Mouse (Mus musculus) MEL (cell line): ENCODE results near the gene Cacna1f. TPM values are rescaled to one million over a fixed set of nuclear protein-coding genes. Genes with fewer than 3 reads are reported as not detected.

Experiments
- DNase-seq: peaks from one replicate; pipeline ENCODE4 v3.0.0; 2011; ENCODE audit warnings: low read depth, low spot score
- H3K27ac ChIP-seq: 2 replicates; pipeline ENCODE4 v1.5.1; 2012; ENCODE audit warnings: low read depth, mild to moderate bottlenecking, control low read depth, low read length, moderate library complexity; ENCODE audit not compliant: control insufficient read depth
- H3K27me3 ChIP-seq, 2 experiments: fragments of 150-350 bp in 1 of 2; sonication (generic) in 1 of 2; 2 replicates each; pipeline ENCODE4 v1.6.1; 2012; ENCODE audit warnings: low read length in 2 of 2, mild to moderate bottlenecking in 2 of 2, improper control_type of control experiment in 1 of 2, moderate library complexity in 1 of 2; ENCODE audit not compliant: insufficient read depth in 2 of 2, control insufficient read depth in 1 of 2
- H3K36me3 ChIP-seq, 2 experiments: 2 replicates each; pipeline ENCODE4 v1.6.1; 2012 to 2014; ENCODE audit warnings: low read length in 2 of 2, improper control_type of control experiment in 1 of 2, inconsistent platforms in 1 of 2, mild to moderate bottlenecking in 1 of 2; ENCODE audit not compliant: insufficient read depth in 2 of 2, control insufficient read depth in 1 of 2
- H3K4me1 ChIP-seq, 2 experiments: fragments of 150-350 bp in 1 of 2; sonication (generic) in 1 of 2; 2 replicates each; pipeline ENCODE4 v1.6.1; 2012; ENCODE audit warnings: low read length in 2 of 2, improper control_type of control experiment in 1 of 2, mild to moderate bottlenecking in 1 of 2; ENCODE audit not compliant: insufficient read depth in 2 of 2, control insufficient read depth in 1 of 2
- H3K4me3 ChIP-seq, 2 experiments: fragments of 150-350 bp in 1 of 2; sonication (generic) in 1 of 2; 2 replicates each; pipeline ENCODE4 v1.5.1; 2012; ENCODE audit warnings: low read depth in 2 of 2, low read length in 2 of 2, mild to moderate bottlenecking in 2 of 2, moderate library complexity in 2 of 2, control low read depth in 1 of 2, improper control_type of control experiment in 1 of 2; ENCODE audit not compliant: control insufficient read depth in 1 of 2, insufficient read depth in 1 of 2
- H3K79me2 ChIP-seq: 2 replicates; pipeline ENCODE4 v1.6.1; 2012; ENCODE audit warnings: mild to moderate bottlenecking, low read length, moderate library complexity; ENCODE audit not compliant: control insufficient read depth, poor library complexity, insufficient read depth
- H3K9ac ChIP-seq: 2 replicates; pipeline ENCODE4 v1.6.1; 2012; ENCODE audit warnings: low read depth, mild to moderate bottlenecking, control low read depth, low read length, moderate library complexity; ENCODE audit not compliant: control insufficient read depth, poor library complexity, severe bottlenecking
- H3K9me3 ChIP-seq: fragments of 150-350 bp; sonication (generic); replicated peaks from 2 replicates; pipeline ENCODE4 v1.6.1; 2012; ENCODE audit warnings: mild to moderate bottlenecking, low read length, improper control_type of control experiment, moderate library complexity; ENCODE audit not compliant: insufficient read depth
- BHLHE40 ChIP-seq: IDR thresholded peaks from 2 replicates; pipeline ENCODE4 v1.6.1; 2012; ENCODE audit warnings: low read depth, mild to moderate bottlenecking, inconsistent platforms, low read length, improper control_type of control experiment, borderline replicate concordance
- CHD1 ChIP-seq: IDR thresholded peaks from 2 replicates; pipeline ENCODE4 v1.6.1; 2012; ENCODE audit warnings: low read depth, mild to moderate bottlenecking, inconsistent platforms, low read length, improper control_type of control experiment
- CHD2 ChIP-seq: IDR thresholded peaks from 2 replicates; pipeline ENCODE4 v1.6.1; 2011; ENCODE audit warnings: low read length, improper control_type of control experiment
- ELF1 ChIP-seq: IDR thresholded peaks from 2 replicates; pipeline ENCODE4 v1.6.1; 2014; ENCODE audit warnings: low read depth, mild to moderate bottlenecking, inconsistent platforms, low read length, improper control_type of control experiment, moderate library complexity
- ETS1 ChIP-seq: IDR thresholded peaks from 2 replicates; pipeline ENCODE4 v1.6.1; 2012; ENCODE audit warnings: low read depth, mild to moderate bottlenecking, inconsistent platforms, low read length, improper control_type of control experiment, moderate library complexity
- GATA1 ChIP-seq: IDR thresholded peaks from 2 replicates; pipeline ENCODE4 v1.6.1; 2011; ENCODE audit warnings: low read depth, low read length, improper control_type of control experiment
- HCFC1 ChIP-seq: IDR thresholded peaks from 2 replicates; pipeline ENCODE4 v1.6.1; 2012; ENCODE audit warnings: low read depth, mild to moderate bottlenecking, inconsistent platforms, low read length, improper control_type of control experiment, moderate library complexity
- KAT2A ChIP-seq: conservative IDR thresholded peaks from 2 replicates; pipeline ENCODE4 v1.6.1; 2012; ENCODE audit warnings: low read depth, low read length, improper control_type of control experiment, inconsistent platforms
- MAFK ChIP-seq: IDR thresholded peaks from 2 replicates; pipeline ENCODE4 v1.6.1; 2011; ENCODE audit warnings: low read depth, mild to moderate bottlenecking, low read length, improper control_type of control experiment, borderline replicate concordance
- MAX ChIP-seq: IDR thresholded peaks from 2 replicates; pipeline ENCODE4 v1.6.1; 2011; ENCODE audit warnings: low read length, improper control_type of control experiment
- MAZ ChIP-seq: IDR thresholded peaks from 2 replicates; pipeline ENCODE4 v1.6.1; 2012; ENCODE audit warnings: low read depth, mild to moderate bottlenecking, inconsistent platforms, low read length, improper control_type of control experiment
- MYB ChIP-seq: IDR thresholded peaks from 2 replicates; pipeline ENCODE4 v1.6.1; 2011; ENCODE audit warnings: mild to moderate bottlenecking, low read depth, low read length, improper control_type of control experiment
- MYC ChIP-seq: IDR thresholded peaks from 2 replicates; pipeline ENCODE4 v1.6.1; 2011; ENCODE audit warnings: low read depth, mild to moderate bottlenecking, low read length, improper control_type of control experiment, moderate library complexity
- NELFE ChIP-seq: IDR thresholded peaks from 2 replicates; pipeline ENCODE4 v1.6.1; 2011; ENCODE audit warnings: low read depth, low read length, improper control_type of control experiment
- NRF1 ChIP-seq: IDR thresholded peaks from 2 replicates; pipeline ENCODE4 v1.6.1; 2014; ENCODE audit warnings: low read depth, mild to moderate bottlenecking, inconsistent platforms, low read length, improper control_type of control experiment, moderate library complexity; ENCODE audit not compliant: poor library complexity, insufficient read depth, severe bottlenecking
- POLR2A ChIP-seq, 2 experiments: IDR thresholded peaks; 2 replicates each; pipeline ENCODE4 v1.6.1; 2011 to 2012; ENCODE audit warnings: low read length in 2 of 2, mild to moderate bottlenecking in 2 of 2, control low read depth in 1 of 2, improper control_type of control experiment in 1 of 2, low read depth in 1 of 2, moderate library complexity in 1 of 2; ENCODE audit not compliant: control insufficient read depth in 1 of 2, insufficient read depth in 1 of 2, poor library complexity in 1 of 2
- POLR2AphosphoS2 ChIP-seq: IDR thresholded peaks from 2 replicates; pipeline ENCODE4 v1.6.1; 2011; ENCODE audit warnings: low read length, improper control_type of control experiment
- SIN3A ChIP-seq: IDR thresholded peaks from 2 replicates; pipeline ENCODE4 v1.6.1; 2012; ENCODE audit warnings: low read length, improper control_type of control experiment, inconsistent platforms
- SMC3 ChIP-seq: IDR thresholded peaks from 2 replicates; pipeline ENCODE4 v1.6.1; 2011; ENCODE audit warnings: low read depth, low read length, improper control_type of control experiment
- TBP ChIP-seq: IDR thresholded peaks from 2 replicates; pipeline ENCODE4 v1.8.0; 2011; ENCODE audit warnings: low read depth, low read length, improper control_type of control experiment
- TCF12 ChIP-seq: IDR thresholded peaks from 2 replicates; pipeline ENCODE4 v1.6.1; 2014; ENCODE audit warnings: low read depth, mild to moderate bottlenecking, inconsistent platforms, low read length, improper control_type of control experiment, moderate library complexity
- UBTF ChIP-seq: IDR thresholded peaks from 2 replicates; pipeline ENCODE4 v1.6.1; 2012; ENCODE audit warnings: low read depth, mild to moderate bottlenecking, inconsistent platforms, low read length, improper control_type of control experiment, moderate library complexity, borderline replicate concordance; ENCODE audit not compliant: insufficient read depth
- USF1 ChIP-seq: IDR thresholded peaks from 2 replicates; pipeline ENCODE4 v1.6.1; 2014; ENCODE audit warnings: low read depth, mild to moderate bottlenecking, inconsistent platforms, low read length, improper control_type of control experiment, moderate library complexity
- ZKSCAN1 ChIP-seq: IDR thresholded peaks from 2 replicates; pipeline ENCODE4 v1.6.1; 2012; ENCODE audit warnings: low read depth, mild to moderate bottlenecking, inconsistent platforms, low read length, improper control_type of control experiment, moderate library complexity
- ZMIZ1 ChIP-seq: IDR thresholded peaks from 2 replicates; pipeline ENCODE4 v1.6.1; 2012; ENCODE audit warnings: low read depth, mild to moderate bottlenecking, inconsistent platforms, low read length, improper control_type of control experiment, moderate library complexity
- ZNF384 ChIP-seq: IDR thresholded peaks from 2 replicates; pipeline ENCODE4 v1.6.1; 2012; ENCODE audit warnings: low read depth, mild to moderate bottlenecking, inconsistent platforms, low read length, improper control_type of control experiment
- polyA plus RNA-seq, 2 experiments: library from polyadenylated mRNA; stranded (reverse) in 1 of 2; unstranded in 1 of 2; fragments of >175 nt in 1 of 2; fragments of >200 nt in 1 of 2; gene quantifications; 2 replicates each; pipeline versions ENCODE4 v1.2.1 to v1.2.4; 2012; ENCODE audit warnings: low replicate concordance in 2 of 2, low read depth in 1 of 2; ENCODE audit not compliant: insufficient read length in 2 of 2, insufficient read depth in 1 of 2, missing spikeins in 1 of 2
- total RNA-seq: library from RNA; depleted of rRNA; stranded (reverse); fragments of 300-350 nt; gene quantifications from 2 replicates; pipeline ENCODE4 v1.2.3, GENCODE M21; 2012

Cacna1f gene
- total and polyA plus RNA-seq, 3 experiments, result 0.17 TPM; not detected in 2

DNA sequence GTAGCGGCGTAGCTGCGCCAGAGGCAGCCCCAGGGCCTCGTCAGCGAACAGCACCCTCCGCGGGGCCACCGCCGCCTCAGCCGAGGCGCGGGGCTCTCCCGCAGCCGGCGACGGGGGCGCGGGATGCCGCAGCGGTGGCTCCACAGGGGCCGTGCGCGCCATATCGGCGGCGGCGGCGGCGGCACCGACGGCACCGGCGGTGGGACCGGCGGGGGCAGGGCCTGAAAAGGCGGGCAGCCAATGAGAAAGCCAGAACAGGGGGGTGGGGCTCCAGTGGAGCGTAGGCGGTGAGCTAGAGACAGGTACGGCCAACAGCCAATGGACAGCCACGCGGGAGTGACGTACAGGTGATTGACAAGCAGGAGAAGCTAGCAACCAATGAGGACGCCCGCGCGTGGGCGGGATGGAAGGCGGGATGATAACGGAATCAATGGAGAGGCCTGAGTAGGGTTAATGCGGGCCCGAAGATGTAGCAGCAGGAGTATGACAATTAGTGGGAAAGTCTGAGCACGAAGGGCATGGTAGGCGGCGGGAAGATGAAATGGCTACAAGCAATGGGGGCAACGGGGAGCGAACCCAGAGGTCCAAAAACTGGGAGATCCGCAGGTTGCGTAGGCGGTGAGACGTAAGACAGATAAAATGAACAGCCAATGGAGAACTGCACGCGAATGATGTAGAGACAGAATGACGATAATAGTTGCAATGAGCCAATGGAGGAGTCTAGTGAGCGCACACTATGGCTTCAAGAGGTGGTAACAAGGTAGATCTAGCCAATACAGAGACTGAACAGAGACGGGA is 32.6 kb upstream of the Cacna1f start, which contains the start of gene Ppp1r3f:
Gene Ppp1r3f, minus strand, starts transcription at position 197 of the 798 bp plus-strand sequence.
- peak within 1 kb of the TSS; percentile 97 for H3K9ac ChIP-seq
- H3K36me3 ChIP-seq, result peaks cover 0 to 21% of the 10 kb centered on the region in 2 experiments; a peak in 2 of 4 replicates
- peak within 1 kb of the TSS; percentile 90 for H3K27ac ChIP-seq
- no peaks in the 10 kb centered on the region for H3K27me3 ChIP-seq
- peak; percentile 99 for DNase-seq
- H3K79me2 ChIP-seq, result peaks cover 14% of the 10 kb centered on the region
- peaks cover 18 to 40% of the 10 kb centered on the region in 2 experiments for H3K4me1 ChIP-seq
- H3K9me3 ChIP-seq, result no peaks in the 10 kb centered on the region
- peak within 1 kb of the TSS; percentile 78 to 95 for H3K4me3 ChIP-seq
- TF ChIP-seq MAX (peak; percentile 64), CHD2 (peak; percentile 41), BHLHE40 (peak; percentile 84; the same call in 1 of the 2 replicates), MYB (no peak), ZKSCAN1 (no peak), SIN3A (peak; percentile 53), UBTF (no peak), CHD1 (no peak), POLR2AphosphoS2 (peak; percentile 36; the same call in 1 of the 2 replicates), SMC3 (no peak), GATA1 (peak; percentile 93), USF1 (no peak), POLR2A (IDR thresholded peaks at IDR 0.05; ENCODE audit: control insufficient read depth in 1 of 2, insufficient read depth in 1 of 2, low read depth in 1 of 2, low read length in 2 of 2, poor library complexity in 1 of 2) (peak in 1 of 2 experiments; percentile 67; a peak in 1 of 4 replicates), ETS1 (no peak), TBP (peak; percentile 72; the same call in 1 of the 2 replicates), MAFK (no peak), MAZ (0 out of 2 replicates have a peak, but pooled peaks have one; percentile 82), KAT2A (no peak; the same call in 1 of the 2 replicates), TCF12 (no peak), ELF1 (no peak), NRF1 (peak; percentile 23; the same call in 1 of the 2 replicates), ZMIZ1 (peak; percentile 50; the same call in 1 of the 2 replicates), MYC (peak; percentile 56; the same call in 1 of the 2 replicates), NELFE (peak; percentile 60), HCFC1 (peak; percentile 70), ZNF384 (no peak)
